Mouse (Mus musculus) erythroblast, embryonic 14.5 days (primary cell): ENCODE results near the gene Pramef8.

Experiments
- GATA1 ChIP-seq: IDR thresholded peaks from 2 replicates; pipeline ENCODE4 v1.6.1; 2012; ENCODE audit warnings: low read length, inconsistent platforms, mixed read lengths
- TAL1 ChIP-seq: IDR thresholded peaks from 3 replicates; pipeline ENCODE4 v1.6.1; 2012; ENCODE audit warnings: low read length, inconsistent platforms, mixed read lengths

- TF ChIP-seq GATA1: no peak
- no peak for TF ChIP-seq TAL1
These were observed 23.1 kb upstream of the Pramef8 start for GRCm38 (mm10) chr4:143388955-143389702.
